Mouse (Mus musculus): ENCODE results near the gene Nxnl1. TPM values are rescaled to one million over a fixed set of nuclear protein-coding genes. Genes with fewer than 3 reads are reported as not detected.

The Nxnl1 gene
- polyA plus RNA-seq, 1 experiment from 2014 or later: 0.06 TPM

DNA sequence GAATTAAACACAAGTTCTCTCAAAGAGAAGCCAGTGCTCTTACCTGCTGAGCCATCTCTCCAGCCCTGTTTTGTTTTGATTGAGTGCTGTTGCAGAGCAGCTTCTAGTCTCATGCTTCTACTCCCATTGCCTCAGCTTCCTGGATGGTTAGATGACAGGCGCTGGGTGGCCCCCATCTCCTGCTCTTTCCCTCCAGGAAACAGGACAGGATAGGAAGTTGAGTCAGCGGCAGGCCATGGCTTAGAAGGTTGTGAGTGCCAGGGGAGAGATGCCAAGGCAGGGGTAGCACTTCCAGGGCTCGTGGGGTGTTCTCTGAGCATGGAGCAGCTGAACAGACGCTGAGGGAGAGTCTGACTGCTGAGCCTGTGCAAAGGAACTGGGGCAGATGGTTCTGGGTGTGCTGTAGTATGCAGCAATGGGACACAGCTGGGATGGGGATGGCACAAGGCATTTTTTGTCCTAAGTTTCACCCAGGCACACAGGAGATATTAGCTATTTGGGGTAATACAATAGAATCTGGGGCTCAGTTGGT is 11.5 kb upstream of the Nxnl1 start:
- H3K4me1 ChIP-seq (replicated peaks): peaks cover 3% of the 10 kb centered on the region; the same call in 1 of the 2 replicates
- H3K36me3 ChIP-seq: no peaks in the 10 kb centered on the region
- no peak overlapping the region for H3K4me2 ChIP-seq (replicated peaks)
- no peak overlapping the region for H3K9ac ChIP-seq
- H3K27ac ChIP-seq: no peak overlapping the region
- H3K9me3 ChIP-seq: no peaks in the 10 kb centered on the region
- 71% methylated on average over 4 of the region's 4 CpGs for WGBS
- ATAC-seq: no peak
- no peaks in the 10 kb centered on the region for H3K27me3 ChIP-seq (replicated peaks)
- no peak overlapping the region for H3K4me3 ChIP-seq (replicated peaks)

DNA sequence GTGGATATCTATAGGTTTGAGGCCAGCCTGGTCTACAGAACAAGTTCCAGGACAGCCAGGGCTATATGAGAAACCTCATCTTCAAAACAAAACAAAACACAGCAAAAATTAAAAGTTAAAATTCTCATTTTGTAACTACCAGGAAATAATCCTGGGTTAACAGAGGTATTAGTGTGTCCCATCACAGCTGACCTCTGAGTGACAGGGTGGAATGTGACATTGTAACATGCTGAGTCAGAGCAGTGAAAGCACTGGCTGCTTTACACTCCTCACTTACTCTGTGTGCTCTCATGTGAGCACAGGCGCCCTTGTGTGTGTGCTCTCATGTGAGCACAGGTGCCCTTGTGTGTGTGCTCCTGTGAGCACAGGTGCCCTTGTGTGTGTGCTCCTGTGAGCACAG is 8.6 kb upstream of the Nxnl1 start:
- no peaks in the 10 kb centered on the region for H3K9me3 ChIP-seq
- no peaks in the 10 kb centered on the region for H3K27me3 ChIP-seq (replicated peaks)
- no peak overlapping the region for H3K4me2 ChIP-seq (replicated peaks)
- H3K9ac ChIP-seq: no peak overlapping the region
- H3K4me1 ChIP-seq (replicated peaks): peaks cover 7% of the 10 kb centered on the region; the same call in 1 of the 2 replicates
- WGBS: 68% methylated on average over 1 of the region's 1 CpGs
- no peak overlapping the region for H3K4me3 ChIP-seq (replicated peaks)
- no peak for ATAC-seq
- no peak overlapping the region for H3K27ac ChIP-seq
- H3K36me3 ChIP-seq: no peaks in the 10 kb centered on the region

DNA sequence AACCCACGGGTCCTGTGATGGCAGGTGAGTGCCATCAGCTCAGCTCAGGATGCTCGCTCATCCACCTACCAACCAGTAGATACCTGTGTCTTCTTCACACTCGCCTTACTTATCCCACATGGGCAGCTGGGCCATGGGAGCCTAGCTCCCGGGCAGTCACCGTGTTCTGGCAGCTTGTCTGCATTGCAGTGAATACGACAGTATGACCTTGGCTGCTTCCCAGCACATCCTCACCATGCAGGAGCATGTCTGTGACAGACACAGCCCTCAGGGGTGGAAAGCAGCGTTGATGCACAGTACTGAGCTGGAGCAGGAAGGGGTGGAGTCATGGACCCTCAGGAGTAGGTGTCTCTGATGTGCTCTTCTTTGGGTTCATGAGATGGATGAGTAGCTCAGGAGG is 8.0 kb upstream of the Nxnl1 start:
- Histone ChIP-seq H3K4me1 (replicated peaks) (peaks cover 7% of the 10 kb centered on the region), H3K9me3 (no peaks in the 10 kb centered on the region), H3K27ac (no peak overlapping the region), H3K27me3 (replicated peaks) (no peaks in the 10 kb centered on the region), H3K36me3 (no peaks in the 10 kb centered on the region), H3K4me2 (replicated peaks) (no peak overlapping the region), H3K4me3 (replicated peaks) (no peak overlapping the region), H3K9ac (no peak overlapping the region)
- WGBS: 75% methylated on average over 7 of the region's 7 CpGs
- no peak for ATAC-seq

DNA sequence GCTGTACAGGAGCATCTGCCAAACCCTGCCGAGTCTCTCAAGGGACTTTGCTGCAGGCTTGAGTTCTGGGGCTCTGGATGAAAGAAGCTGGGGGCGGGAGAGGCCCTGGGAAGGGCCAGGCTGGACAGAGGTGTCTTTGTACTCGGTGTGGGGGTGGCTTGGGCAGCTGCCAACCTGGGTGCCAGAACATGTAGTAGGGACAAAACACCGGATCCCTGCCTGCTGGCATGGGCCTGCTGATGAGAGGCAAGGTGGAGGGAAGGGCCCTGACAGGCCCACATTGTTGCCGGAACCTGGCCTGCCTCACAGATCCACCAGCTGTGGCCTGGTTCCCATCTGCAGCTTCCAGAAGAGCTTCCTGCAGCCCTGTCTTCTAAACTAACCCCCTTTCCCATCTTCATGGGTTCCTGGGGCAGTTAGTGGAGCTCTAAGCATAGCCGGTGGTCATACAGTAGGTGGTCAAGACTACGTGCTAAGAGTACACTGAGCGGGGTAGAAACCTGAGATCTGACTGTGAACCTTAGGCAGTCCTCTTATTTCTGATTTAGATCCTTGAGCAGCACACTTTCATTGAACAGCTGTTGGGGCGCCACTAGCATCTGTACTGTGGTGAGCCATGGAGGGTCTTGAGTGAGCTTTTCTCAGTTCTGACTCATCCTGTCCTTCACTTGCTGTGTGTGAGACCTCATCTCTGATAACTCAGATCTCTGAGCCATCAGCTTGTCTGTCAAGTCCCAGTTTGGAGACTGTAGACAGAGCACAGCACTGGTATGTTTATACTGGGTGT is 6.6 kb upstream of the Nxnl1 start:
- WGBS: 78% methylated on average over 9 of the region's 9 CpGs
- 0 out of 2 replicates have a peak overlapping the region, but pooled peaks have one; percentile 13 for H3K9ac ChIP-seq
- H3K4me2 ChIP-seq (replicated peaks): no peak overlapping the region
- H3K27ac ChIP-seq: peak overlapping the region; percentile 13; the same call in 1 of the 2 replicates
- H3K9me3 ChIP-seq: no peaks in the 10 kb centered on the region
- peaks cover 18% of the 10 kb centered on the region for H3K4me1 ChIP-seq (replicated peaks)
- no peaks in the 10 kb centered on the region for H3K27me3 ChIP-seq (replicated peaks)
- no peak overlapping the region for H3K4me3 ChIP-seq (replicated peaks)
- no peak for ATAC-seq
- no peaks in the 10 kb centered on the region for H3K36me3 ChIP-seq

DNA sequence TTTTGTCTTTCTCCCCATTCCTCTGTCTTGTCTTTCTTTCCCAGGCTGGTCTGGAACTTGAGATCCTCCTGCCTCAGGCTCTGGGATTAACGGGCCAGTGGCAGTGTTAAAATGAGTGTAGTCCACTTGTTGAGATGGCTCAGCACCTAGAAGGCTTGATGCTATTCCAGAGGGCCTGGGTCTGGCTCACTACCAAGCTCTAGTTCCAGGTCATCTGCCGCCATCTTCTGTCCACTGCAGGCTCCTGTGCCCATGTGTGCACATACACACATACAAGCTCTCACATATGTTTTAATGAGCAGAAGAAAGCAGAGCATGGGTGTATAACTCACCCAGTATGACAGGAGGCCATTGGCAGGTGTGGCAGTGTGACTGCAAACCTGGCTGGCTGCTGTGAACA is 5.7 kb upstream of the Nxnl1 start:
- Histone ChIP-seq H3K9ac (no peak overlapping the region), H3K4me3 (replicated peaks) (no peak overlapping the region), H3K27me3 (replicated peaks) (no peaks in the 10 kb centered on the region), H3K36me3 (no peaks in the 10 kb centered on the region), H3K4me1 (replicated peaks) (peaks cover 18% of the 10 kb centered on the region), H3K27ac (no peak overlapping the region), H3K9me3 (no peaks in the 10 kb centered on the region), H3K4me2 (replicated peaks) (no peak overlapping the region)
- WGBS: 96% methylated on average over 2 of the region's 2 CpGs
- ATAC-seq: no peak

DNA sequence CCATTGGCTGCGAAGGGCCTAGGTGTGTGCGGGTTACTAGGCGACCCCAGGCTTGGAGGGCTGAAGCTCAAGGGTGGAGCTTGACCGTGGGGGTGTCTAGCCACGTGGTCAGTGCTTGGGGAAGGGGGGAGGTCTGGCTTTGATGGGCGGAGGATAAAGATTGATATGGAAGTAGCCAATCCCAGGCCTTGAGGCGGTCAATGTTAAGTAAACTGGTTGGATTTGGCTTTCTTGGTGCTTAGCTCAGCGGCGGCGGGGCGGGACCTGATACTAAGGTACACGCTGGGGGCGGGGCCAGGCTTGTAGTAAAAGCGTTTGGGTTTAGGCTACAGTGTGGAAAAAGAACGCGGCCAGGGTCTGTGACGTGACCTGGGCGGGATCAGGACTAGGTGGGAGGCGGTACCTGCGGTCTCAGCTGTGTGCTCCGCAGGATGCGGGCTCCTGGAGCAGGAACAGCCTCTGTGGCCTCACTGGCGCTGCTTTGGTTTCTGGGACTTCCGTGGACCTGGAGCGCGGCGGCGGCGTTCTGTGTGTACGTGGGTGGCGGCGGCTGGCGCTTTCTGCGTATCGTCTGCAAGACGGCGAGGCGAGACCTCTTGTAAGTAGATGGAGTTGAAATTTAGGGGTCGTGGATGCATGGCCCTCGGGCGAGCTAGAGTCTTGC is 4.0 kb upstream of the Nxnl1 start:
- Histone ChIP-seq H3K27me3 (replicated peaks) (no peaks in the 10 kb centered on the region; the same call in 1 of the 2 replicates), H3K4me1 (replicated peaks) (peaks cover 18% of the 10 kb centered on the region), H3K9ac (peak overlapping the region; percentile 54), H3K36me3 (no peaks in the 10 kb centered on the region), H3K4me2 (replicated peaks) (peak overlapping the region; percentile 84), H3K27ac (peak overlapping the region; percentile 81), H3K4me3 (replicated peaks) (peak overlapping the region; percentile 66), H3K9me3 (no peaks in the 10 kb centered on the region)
- ATAC-seq: peak; percentile 90
- under 1% methylated on average over 41 of the region's 41 CpGs for WGBS

DNA sequence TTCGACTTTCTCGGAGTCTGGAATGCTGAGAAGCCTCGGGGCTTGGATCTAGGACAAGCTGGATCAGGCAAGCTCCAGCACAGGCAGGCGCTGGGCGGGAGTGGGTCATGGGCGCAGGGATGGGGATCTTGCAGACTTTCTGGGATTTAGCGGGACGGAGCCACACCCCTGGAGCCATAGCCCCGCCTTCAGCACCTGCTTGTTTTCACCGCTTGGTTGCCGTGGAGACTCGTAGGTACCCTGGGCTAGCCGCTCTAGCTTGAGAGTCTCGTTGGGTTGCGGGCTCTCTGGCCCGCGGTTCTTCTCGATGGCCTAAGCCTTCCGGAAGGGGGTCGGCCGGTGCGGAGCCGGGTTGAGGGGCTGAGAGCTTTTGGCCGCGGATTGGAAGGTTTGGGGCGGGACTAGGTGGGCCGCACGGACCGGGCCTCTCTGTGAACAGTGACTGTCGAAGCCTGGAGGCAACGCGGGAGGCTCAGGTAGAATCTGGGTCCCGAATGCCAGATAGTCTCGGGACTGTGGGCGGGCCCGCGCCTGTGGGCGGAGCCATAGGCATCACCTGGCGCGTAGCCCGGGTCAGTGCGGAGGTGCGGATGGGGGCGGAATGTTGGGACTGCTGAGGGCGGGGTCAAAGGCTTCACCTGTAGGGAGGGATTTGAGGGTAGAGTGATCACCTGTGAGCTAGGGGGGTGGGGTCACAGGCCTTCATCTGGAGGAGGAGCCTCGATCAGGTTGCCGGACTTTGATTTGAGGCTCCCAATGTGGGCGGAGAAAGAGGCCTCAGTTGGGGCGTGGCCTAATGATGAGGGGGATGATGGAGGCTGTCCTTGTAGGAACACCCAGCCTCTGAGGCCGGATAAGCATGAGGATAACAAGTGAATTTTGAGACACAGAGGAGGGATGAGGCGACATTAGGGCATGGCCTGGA is 3.2 kb upstream of the Nxnl1 start:
- H3K4me1 ChIP-seq (replicated peaks): peaks cover 18% of the 10 kb centered on the region
- no peaks in the 10 kb centered on the region; the same call in 1 of the 2 replicates for H3K27me3 ChIP-seq (replicated peaks)
- peak overlapping the region; percentile 66 for H3K4me3 ChIP-seq (replicated peaks)
- H3K4me2 ChIP-seq (replicated peaks): peak overlapping the region; percentile 84
- WGBS: 1% methylated on average over 51 of the region's 51 CpGs
- no peaks in the 10 kb centered on the region for H3K9me3 ChIP-seq
- no peaks in the 10 kb centered on the region for H3K36me3 ChIP-seq
- peak overlapping the region; percentile 54 for H3K9ac ChIP-seq
- peak; percentile 88 for ATAC-seq
- H3K27ac ChIP-seq: peak overlapping the region; percentile 81

DNA sequence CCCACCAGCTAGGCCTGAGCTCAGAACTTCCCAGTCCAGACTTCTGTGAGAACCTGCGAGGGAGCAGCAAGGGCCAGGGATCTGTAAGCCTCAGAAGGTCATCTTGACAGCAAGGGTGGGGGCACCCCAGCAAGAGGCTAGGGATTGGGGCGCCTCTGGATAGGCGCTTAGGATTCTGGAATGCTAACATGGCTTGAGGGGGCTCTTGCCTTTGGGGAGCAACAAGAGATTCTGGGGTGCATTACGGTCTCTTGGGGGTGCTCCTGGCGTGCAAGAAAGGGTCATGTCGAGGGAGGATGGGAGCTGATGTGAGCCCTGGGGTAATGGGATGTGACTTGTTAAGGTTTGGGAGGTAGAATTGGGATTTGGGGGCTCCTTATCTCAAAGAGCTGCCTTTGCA is 2.5 kb upstream of the Nxnl1 start:
- H3K9ac ChIP-seq: peak overlapping the region; percentile 54; the same call in 1 of the 2 replicates
- peak overlapping the region; percentile 81; the same call in 1 of the 2 replicates for H3K27ac ChIP-seq
- ATAC-seq: no peak
- no peaks in the 10 kb centered on the region for H3K9me3 ChIP-seq
- H3K4me3 ChIP-seq (replicated peaks): peak overlapping the region; percentile 66
- H3K36me3 ChIP-seq: no peaks in the 10 kb centered on the region
- 23% methylated on average over 6 of the region's 6 CpGs for WGBS
- peak overlapping the region; percentile 84 for H3K4me2 ChIP-seq (replicated peaks)
- peaks cover 18% of the 10 kb centered on the region for H3K4me1 ChIP-seq (replicated peaks)
- H3K27me3 ChIP-seq (replicated peaks): no peaks in the 10 kb centered on the region; the same call in 1 of the 2 replicates

DNA sequence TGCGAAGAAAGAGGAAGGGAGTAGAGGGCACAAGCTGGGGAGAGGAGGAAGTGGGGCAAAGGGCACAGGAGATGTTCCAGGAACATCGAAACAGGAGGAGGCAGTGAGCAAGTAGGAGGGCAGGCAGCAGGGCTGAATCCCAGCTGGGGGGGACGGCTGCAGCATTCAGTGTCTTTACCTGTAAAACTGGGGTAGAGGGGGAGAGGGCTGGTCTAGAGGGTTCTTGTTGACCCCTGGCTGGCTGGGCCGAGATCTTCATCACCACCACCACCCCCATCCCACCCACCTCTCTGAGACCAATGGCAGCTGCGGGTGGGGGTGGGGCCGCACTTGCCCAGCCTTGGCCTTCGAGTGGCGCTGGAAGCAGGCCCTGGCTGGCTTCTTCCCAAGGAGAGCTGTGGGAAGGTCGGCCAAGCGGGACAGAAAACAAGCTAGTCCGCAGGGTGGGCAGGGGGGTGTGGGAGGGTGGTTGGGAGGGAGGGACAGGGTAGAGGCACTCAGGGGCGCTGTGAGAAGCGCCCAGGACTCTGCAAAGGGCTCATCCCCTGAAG is 2.1 kb upstream of the Nxnl1 start, which contains the start of gene Slc27a1:
Gene Slc27a1, plus strand, starts transcription at position 496 of the 551 bp plus-strand sequence.
- no peak for ATAC-seq
- WGBS: 16% methylated on average over 13 of the region's 13 CpGs
- Histone ChIP-seq H3K27me3 (replicated peaks) (no peaks in the 10 kb centered on the region; the same call in 1 of the 2 replicates), H3K9ac (peak within 1 kb of the TSS; percentile 54), H3K36me3 (no peaks in the 10 kb centered on the region), H3K4me3 (replicated peaks) (peak within 1 kb of the TSS; percentile 66), H3K4me2 (replicated peaks) (peak within 1 kb of the TSS; percentile 84), H3K9me3 (no peaks in the 10 kb centered on the region), H3K4me1 (replicated peaks) (peaks cover 18% of the 10 kb centered on the region), H3K27ac (peak within 1 kb of the TSS; percentile 81)

DNA sequence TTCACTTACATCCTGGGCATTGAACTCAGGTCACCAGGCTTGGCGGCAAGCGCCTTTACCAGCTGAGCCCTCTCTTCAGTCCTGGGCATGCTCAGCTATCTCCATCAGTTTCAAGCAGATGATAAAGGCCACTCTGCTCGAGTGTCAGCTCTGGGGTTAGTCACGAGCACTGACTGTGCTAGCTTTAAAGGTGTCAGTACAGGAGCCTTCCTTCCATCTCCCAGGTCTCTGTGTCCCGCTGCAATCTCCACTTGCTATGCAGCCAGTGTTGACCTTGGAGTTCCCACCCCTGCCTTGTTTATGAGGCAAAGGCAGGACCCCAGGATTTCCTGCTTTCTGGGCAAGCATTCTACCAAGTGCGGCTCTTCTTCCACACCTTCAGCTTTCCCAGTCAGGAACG is 1.2 kb upstream of the Nxnl1 start:
- no peak overlapping the region for H3K4me3 ChIP-seq (replicated peaks)
- no peak for ATAC-seq
- WGBS: 72% methylated on average over 7 of the region's 7 CpGs
- no peak overlapping the region for H3K27ac ChIP-seq
- H3K9me3 ChIP-seq: no peaks in the 10 kb centered on the region
- no peaks in the 10 kb centered on the region for H3K36me3 ChIP-seq
- peaks cover 23% of the 10 kb centered on the region for H3K4me1 ChIP-seq (replicated peaks)
- peaks cover 2% of the 10 kb centered on the region; the same call in 1 of the 2 replicates for H3K27me3 ChIP-seq (replicated peaks)
- no peak overlapping the region for H3K4me2 ChIP-seq (replicated peaks)
- no peak overlapping the region for H3K9ac ChIP-seq

DNA sequence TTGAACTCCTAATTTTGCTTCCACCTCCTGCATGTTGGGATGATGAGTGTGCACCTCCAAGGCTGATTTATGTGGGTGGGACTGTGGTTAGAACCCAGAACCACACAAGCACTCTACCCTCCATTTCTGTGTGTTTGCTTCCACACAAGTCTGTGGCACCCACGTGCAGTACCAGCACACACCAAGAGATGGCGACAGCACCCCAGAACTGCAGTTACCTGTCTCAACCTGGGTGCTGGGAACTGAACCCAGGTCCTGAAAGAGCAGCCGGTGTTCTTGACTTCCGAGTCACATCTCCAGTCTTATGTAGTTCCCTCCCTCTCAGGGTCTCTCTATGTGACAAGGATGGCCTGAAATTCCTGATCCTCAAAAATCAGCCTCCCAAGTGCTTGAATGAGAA is 2.4 kb downstream of the Nxnl1 start:
- H3K27me3 ChIP-seq (replicated peaks): peaks cover 32% of the 10 kb centered on the region
- H3K27ac ChIP-seq: no peak overlapping the region
- WGBS: 87% methylated on average over 4 of the region's 4 CpGs
- no peak overlapping the region for H3K4me2 ChIP-seq (replicated peaks)
- ATAC-seq: no peak
- H3K9ac ChIP-seq: no peak overlapping the region
- H3K4me1 ChIP-seq (replicated peaks): peaks cover 17% of the 10 kb centered on the region
- no peaks in the 10 kb centered on the region for H3K36me3 ChIP-seq
- H3K9me3 ChIP-seq: no peaks in the 10 kb centered on the region
- H3K4me3 ChIP-seq (replicated peaks): no peak overlapping the region

All from intestine, embryonic 15.5 days (tissue).